Mouse (Mus musculus): ENCODE results near the gene Calcb.
"Not testable (repeated sequence)": the region's sequence is repeated elsewhere in the genome, so short reads cannot be mapped to it uniquely, and the experiment has no call there.

Gene Calcb

GRCm38 (mm10) chr7:114718300-114718699 is at the start of gene Calcb:
TSS of gene Calcb (plus strand) at chr7:114718643.
- DNase-seq (ENCODE audit: low spot score in 2 of 2): no peak

GRCm38 (mm10) chr7:114671405-114671804 is 47.0 kb upstream of the Calcb start:
- no peak for DNase-seq (ENCODE audit: low spot score in 2 of 2)

- DNase-seq (ENCODE audit: low spot score in 2 of 2): no peak
These were observed 45.7 kb upstream of the Calcb start for GRCm38 (mm10) chr7:114672697-114673096.

GRCm38 (mm10) chr7:114692339-114692738 is 26.1 kb upstream of the Calcb start:
- no peak for DNase-seq (ENCODE audit: low spot score in 2 of 2)

GRCm38 (mm10) chr7:114700871-114701270 is 17.6 kb upstream of the Calcb start:
- no peak for DNase-seq (ENCODE audit: low spot score in 2 of 2)

GRCm38 (mm10) chr7:114706716-114707115 is 11.7 kb upstream of the Calcb start:
- no peak for DNase-seq (ENCODE audit: low spot score in 2 of 2)

GRCm38 (mm10) chr7:114707398-114707797 is 11.0 kb upstream of the Calcb start:
- DNase-seq (ENCODE audit: low spot score in 2 of 2): no peak

- no peak for DNase-seq (ENCODE audit: low spot score in 2 of 2)
These were observed 8.0 kb upstream of the Calcb start for GRCm38 (mm10) chr7:114710419-114710818.

- DNase-seq (ENCODE audit: low spot score in 2 of 2): no peak
These were observed 5.9 kb upstream of the Calcb start for GRCm38 (mm10) chr7:114712523-114712922.

- no peak for DNase-seq (ENCODE audit: low spot score in 2 of 2)
These were observed 1.1 kb downstream of the Calcb start for GRCm38 (mm10) chr7:114719381-114720131.

- not testable (repeated sequence) for DNase-seq (ENCODE audit: low spot score in 2 of 2)
These were observed 11.3 kb downstream of the Calcb start for GRCm38 (mm10) chr7:114729696-114730095.

GRCm38 (mm10) chr7:114731175-114731574 is 12.7 kb downstream of the Calcb start:
- DNase-seq (ENCODE audit: low spot score in 2 of 2): no peak

- not testable (repeated sequence) for DNase-seq (ENCODE audit: low spot score in 2 of 2)
These were observed 13.3 kb downstream of the Calcb start for GRCm38 (mm10) chr7:114731700-114732099.

GRCm38 (mm10) chr7:114736256-114736655 is 17.8 kb downstream of the Calcb start:
- DNase-seq (ENCODE audit: low spot score in 2 of 2): no peak

- no peak for DNase-seq (ENCODE audit: low spot score in 2 of 2)
These were observed 19.7 kb downstream of the Calcb start for GRCm38 (mm10) chr7:114738166-114738565.

- no peak for DNase-seq (ENCODE audit: low spot score in 2 of 2)
These were observed 22.1 kb downstream of the Calcb start for GRCm38 (mm10) chr7:114740360-114741165.

- no peak for DNase-seq (ENCODE audit: low spot score in 2 of 2)
These were observed 24.8 kb downstream of the Calcb start, which contains the start of gene Insc for GRCm38 (mm10) chr7:114743022-114743780. TSS of gene Insc (plus strand) at chr7:114743694.

GRCm38 (mm10) chr7:114744639-114745245 is 26.3 kb downstream of the Calcb start:
- no peak for DNase-seq (ENCODE audit: low spot score in 2 of 2)

GRCm38 (mm10) chr7:114745481-114746271 is 27.2 kb downstream of the Calcb start:
- no peak for DNase-seq (ENCODE audit: low spot score in 2 of 2)

- no peak for DNase-seq (ENCODE audit: low spot score in 2 of 2)
These were observed 29.2 kb downstream of the Calcb start for GRCm38 (mm10) chr7:114747596-114747995.

- DNase-seq (ENCODE audit: low spot score in 2 of 2): no peak
These were observed 29.8 kb downstream of the Calcb start for GRCm38 (mm10) chr7:114748239-114748638.
